Mouse (Mus musculus): ENCODE measurements around the gene Ly6g6f. TPM values are rescaled to one million over a fixed set of nuclear protein-coding genes. Genes with fewer than 3 reads are reported as not detected.

Gene Ly6g6f
- polyA plus RNA-seq, 1 experiment from 2014 or later, result 12.8 TPM

GRCm38 (mm10) chr17:35115046-35116019, 29.9 kb upstream of the Ly6g6f start, which contains the start of gene Ly6g5b:
Ly6g5b (minus strand) TSS chr17:35115428.
- H3K27ac ChIP-seq (ENCODE audit: low read depth, low read length), result no peak within 1 kb of the TSS
- no peaks in the 10 kb centered on the region for H3K27me3 ChIP-seq (replicated peaks; ENCODE audit: control insufficient read depth, insufficient read depth, low read length)
- DNase-seq (ENCODE audit: low spot score), result no peak
- peaks cover 21% of the 10 kb centered on the region for H3K36me3 ChIP-seq (ENCODE audit: control insufficient read depth, insufficient read depth, low read length)
- no peak within 1 kb of the TSS for H3K4me3 ChIP-seq (ENCODE audit: low read depth, low read length)
- H3K9me3 ChIP-seq (ENCODE audit: control insufficient read depth, low read length), result no peaks in the 10 kb centered on the region
- no peak within 1 kb of the TSS for H3K4me2 ChIP-seq
- peak; percentile 34; the same call in 1 of the 2 replicates for ATAC-seq (replicated peaks; ENCODE audit: low FRiP score)
- no peak within 1 kb of the TSS for H3K9ac ChIP-seq (ENCODE audit: low read depth, low read length)
- peaks cover 5% of the 10 kb centered on the region; the same call in 1 of the 2 replicates for H3K4me1 ChIP-seq (replicated peaks; ENCODE audit: control insufficient read depth, insufficient read depth, low read length)
- WGBS, result 79% methylated on average over 8 of the region's 8 CpGs

GRCm38 (mm10) chr17:35111774-35112173, 26.4 kb upstream of the Ly6g6f start:
- Histone ChIP-seq H3K9ac (ENCODE audit: low read depth, low read length) (no peak overlapping the region), H3K27ac (ENCODE audit: low read depth, low read length) (no peak overlapping the region), H3K27me3 (replicated peaks; ENCODE audit: control insufficient read depth, insufficient read depth, low read length) (no peaks in the 10 kb centered on the region), H3K4me2 (no peak overlapping the region), H3K36me3 (ENCODE audit: control insufficient read depth, insufficient read depth, low read length) (peaks cover 2% of the 10 kb centered on the region; the same call in 1 of the 2 replicates), H3K9me3 (ENCODE audit: control insufficient read depth, low read length) (no peaks in the 10 kb centered on the region), H3K4me3 (ENCODE audit: low read depth, low read length) (no peak overlapping the region), H3K4me1 (replicated peaks; ENCODE audit: control insufficient read depth, insufficient read depth, low read length) (no peaks in the 10 kb centered on the region)
- DNase-seq (ENCODE audit: low spot score) (no peak), ATAC-seq (replicated peaks; ENCODE audit: low FRiP score) (no peak)
- WGBS, result 72% methylated on average over 9 of the region's 9 CpGs

GRCm38 (mm10) chr17:35108097-35108496, 22.7 kb upstream of the Ly6g6f start, which contains the start of gene Ly6g5c:
Ly6g5c (plus strand) TSS chr17:35108279.
- DNase-seq (ENCODE audit: low spot score) (no peak), ATAC-seq (replicated peaks; ENCODE audit: low FRiP score) (no peak)
- Histone ChIP-seq H3K27me3 (replicated peaks; ENCODE audit: control insufficient read depth, insufficient read depth, low read length) (no peaks in the 10 kb centered on the region), H3K27ac (ENCODE audit: low read depth, low read length) (no peak within 1 kb of the TSS), H3K4me3 (ENCODE audit: low read depth, low read length) (no peak within 1 kb of the TSS), H3K9me3 (ENCODE audit: control insufficient read depth, low read length) (no peaks in the 10 kb centered on the region), H3K9ac (ENCODE audit: low read depth, low read length) (no peak within 1 kb of the TSS), H3K4me2 (no peak within 1 kb of the TSS), H3K4me1 (replicated peaks; ENCODE audit: control insufficient read depth, insufficient read depth, low read length) (peaks cover 32% of the 10 kb centered on the region), H3K36me3 (ENCODE audit: control insufficient read depth, insufficient read depth, low read length) (peaks cover 5% of the 10 kb centered on the region; the same call in 1 of the 2 replicates)
- WGBS, result 84% methylated on average over 6 of the region's 6 CpGs

- ATAC-seq (replicated peaks; ENCODE audit: low FRiP score), result no peak
- WGBS, result 71% methylated on average over 3 of the region's 3 CpGs
- H3K27me3 ChIP-seq (replicated peaks; ENCODE audit: control insufficient read depth, insufficient read depth, low read length), result no peaks in the 10 kb centered on the region
These were observed 21.1 kb upstream of the Ly6g6f start for GRCm38 (mm10) chr17:35106522-35106921.

GRCm38 (mm10) chr17:35105740-35106389, 20.5 kb upstream of the Ly6g6f start:
- Histone ChIP-seq H3K27me3 (replicated peaks; ENCODE audit: control insufficient read depth, insufficient read depth, low read length) (no peaks in the 10 kb centered on the region), H3K4me3 (ENCODE audit: low read depth, low read length) (no peak overlapping the region), H3K4me1 (replicated peaks; ENCODE audit: control insufficient read depth, insufficient read depth, low read length) (peaks cover 41% of the 10 kb centered on the region), H3K27ac (ENCODE audit: low read depth, low read length) (peak overlapping the region; percentile 57), H3K4me2 (peak overlapping the region; percentile 27), H3K9me3 (ENCODE audit: control insufficient read depth, low read length) (no peaks in the 10 kb centered on the region), H3K36me3 (ENCODE audit: control insufficient read depth, insufficient read depth, low read length) (peaks cover 26% of the 10 kb centered on the region), H3K9ac (ENCODE audit: low read depth, low read length) (peak overlapping the region; percentile 7; the same call in 1 of the 2 replicates)
- DNase-seq (ENCODE audit: low spot score) (no peak), ATAC-seq (replicated peaks; ENCODE audit: low FRiP score) (peak; percentile 53; the same call in 1 of the 2 replicates)
- WGBS, result 30% methylated on average over 13 of the region's 13 CpGs

More at GRCm38 (mm10) chr17:35106522-35106921, 21.1 kb upstream of the Ly6g6f start:
- Histone ChIP-seq H3K9me3 (ENCODE audit: control insufficient read depth, low read length) (no peaks in the 10 kb centered on the region), H3K9ac (ENCODE audit: low read depth, low read length) (no peak overlapping the region), H3K27ac (ENCODE audit: low read depth, low read length) (no peak overlapping the region), H3K4me2 (no peak overlapping the region; the same call in 1 of the 2 replicates), H3K4me3 (ENCODE audit: low read depth, low read length) (no peak overlapping the region), H3K4me1 (replicated peaks; ENCODE audit: control insufficient read depth, insufficient read depth, low read length) (peaks cover 41% of the 10 kb centered on the region), H3K36me3 (ENCODE audit: control insufficient read depth, insufficient read depth, low read length) (peaks cover 19% of the 10 kb centered on the region)
- no peak for DNase-seq (ENCODE audit: low spot score)

- whole genome bisulfite sequencing, result 44% methylated on average over 6 of the region's 6 CpGs
- H3K36me3 ChIP-seq (ENCODE audit: control insufficient read depth, insufficient read depth, low read length), result peaks cover 30% of the 10 kb centered on the region
- peak overlapping the region; percentile 73 for H3K27ac ChIP-seq (ENCODE audit: low read depth, low read length)
- H3K4me3 ChIP-seq (ENCODE audit: low read depth, low read length), result no peak overlapping the region
- no peak for DNase-seq (ENCODE audit: low spot score)
- no peaks in the 10 kb centered on the region for H3K27me3 ChIP-seq (replicated peaks; ENCODE audit: control insufficient read depth, insufficient read depth, low read length)
- peak overlapping the region; percentile 52 for H3K9ac ChIP-seq (ENCODE audit: low read depth, low read length)
- H3K4me2 ChIP-seq, result peak overlapping the region; percentile 27
- H3K9me3 ChIP-seq (ENCODE audit: control insufficient read depth, low read length), result no peaks in the 10 kb centered on the region
- H3K4me1 ChIP-seq (replicated peaks; ENCODE audit: control insufficient read depth, insufficient read depth, low read length), result peaks cover 41% of the 10 kb centered on the region
- ATAC-seq (replicated peaks; ENCODE audit: low FRiP score), result peak; percentile 85
These were observed 19.3 kb upstream of the Ly6g6f start for GRCm38 (mm10) chr17:35104754-35105153.

GRCm38 (mm10) chr17:35104079-35104478, 18.7 kb upstream of the Ly6g6f start:
- H3K4me2 ChIP-seq, result peak overlapping the region; percentile 27
- H3K9ac ChIP-seq (ENCODE audit: low read depth, low read length), result peak overlapping the region; percentile 52
- H3K4me3 ChIP-seq (ENCODE audit: low read depth, low read length), result no peak overlapping the region
- H3K27ac ChIP-seq (ENCODE audit: low read depth, low read length), result peak overlapping the region; percentile 73
- ATAC-seq (replicated peaks; ENCODE audit: low FRiP score) (no peak), DNase-seq (ENCODE audit: low spot score) (no peak)
- WGBS, result 75% methylated on average over 7 of the region's 7 CpGs
- no peaks in the 10 kb centered on the region for H3K27me3 ChIP-seq (replicated peaks; ENCODE audit: control insufficient read depth, insufficient read depth, low read length)
- peaks cover 41% of the 10 kb centered on the region for H3K4me1 ChIP-seq (replicated peaks; ENCODE audit: control insufficient read depth, insufficient read depth, low read length)
- H3K9me3 ChIP-seq (ENCODE audit: control insufficient read depth, low read length), result no peaks in the 10 kb centered on the region
- peaks cover 34% of the 10 kb centered on the region for H3K36me3 ChIP-seq (ENCODE audit: control insufficient read depth, insufficient read depth, low read length)

GRCm38 (mm10) chr17:35103221-35103690, 17.8 kb upstream of the Ly6g6f start:
- no peak overlapping the region for H3K4me2 ChIP-seq
- ATAC-seq (replicated peaks; ENCODE audit: low FRiP score), result no peak

More at GRCm38 (mm10) chr17:35103221-35103690, 17.8 kb upstream of the Ly6g6f start:
- no peak overlapping the region for H3K4me3 ChIP-seq (ENCODE audit: low read depth, low read length)
- H3K27me3 ChIP-seq (replicated peaks; ENCODE audit: control insufficient read depth, insufficient read depth, low read length), result no peaks in the 10 kb centered on the region
- DNase-seq (ENCODE audit: low spot score), result no peak
- H3K9ac ChIP-seq (ENCODE audit: low read depth, low read length), result peak overlapping the region; percentile 52
- peaks cover 41% of the 10 kb centered on the region for H3K4me1 ChIP-seq (replicated peaks; ENCODE audit: control insufficient read depth, insufficient read depth, low read length)
- H3K36me3 ChIP-seq (ENCODE audit: control insufficient read depth, insufficient read depth, low read length), result peaks cover 34% of the 10 kb centered on the region
- H3K9me3 ChIP-seq (ENCODE audit: control insufficient read depth, low read length), result no peaks in the 10 kb centered on the region
- peak overlapping the region; percentile 73; the same call in 1 of the 2 replicates for H3K27ac ChIP-seq (ENCODE audit: low read depth, low read length)
- WGBS, result 59% methylated on average over 6 of the region's 6 CpGs

All from liver, embryonic 11.5 days (tissue).